Comparison of ENCODE assay signal across 8 mouse cellular contexts in genomic region chr4:56864016-56864415, GRCm38 (mm10). TPM values are rescaled to one million over a fixed set of nuclear protein-coding genes. Genes with fewer than 3 reads are reported as not detected.
DNase-seq lines count a peak whose midpoint lies in the region; ATAC-seq lines count a peak whose summit lies in the region.

No protein-coding gene starts in this region.

- peaks cover 35% of the 10 kb centered on the region for H3K4me1 ChIP-seq in heart, embryonic 13.5 days
- H3K4me1 ChIP-seq in intestine, embryonic 14.5 days (replicated peaks; ENCODE audit: control insufficient read depth, insufficient read depth, low read length) = peaks cover 6% of the 10 kb centered on the region
- peaks cover 15% of the 10 kb centered on the region for H3K4me1 ChIP-seq in midbrain, embryonic 13.5 days (replicated peaks)

- H3K36me3 ChIP-seq in heart, embryonic 13.5 days = peaks cover under 1% of the 10 kb centered on the region; the same call in 1 of the 2 replicates
- H3K36me3 ChIP-seq in intestine, embryonic 14.5 days (ENCODE audit: control insufficient read depth, insufficient read depth, low read length) = no peaks in the 10 kb centered on the region
- no peaks in the 10 kb centered on the region for H3K36me3 ChIP-seq in midbrain, embryonic 13.5 days

- no peaks in the 10 kb centered on the region for H3K27me3 ChIP-seq in heart, embryonic 13.5 days (replicated peaks)
- H3K27me3 ChIP-seq in intestine, embryonic 14.5 days (replicated peaks; ENCODE audit: control insufficient read depth, insufficient read depth, low read length) = no peaks in the 10 kb centered on the region
- H3K27me3 ChIP-seq in midbrain, embryonic 13.5 days = no peaks in the 10 kb centered on the region

- DNase-seq in heart, adult 18-20 months = no peak
- peak; percentile 42 for DNase-seq in 416B (ENCODE audit: low read depth)
- peak; percentile 44 for DNase-seq in cerebellum, adult 8-10 months
- DNase-seq in intestine, embryonic 14.5 days (ENCODE audit: low spot score) = no peak
- no peak for DNase-seq in embryo, embryonic 10 days (ENCODE audit: low spot score)
- DNase-seq in urinary bladder, postnatal 4 days (ENCODE audit: low spot score in 2 of 2) = no peak

- H3K4me2 ChIP-seq in heart, embryonic 13.5 days = peak overlapping the region; percentile 93
- H3K4me2 ChIP-seq in intestine, embryonic 14.5 days (ENCODE audit: low read length) = peak overlapping the region; percentile 70
- H3K4me2 ChIP-seq in midbrain, embryonic 13.5 days (replicated peaks) = peak overlapping the region; percentile 82

- no peaks in the 10 kb centered on the region for H3K9me3 ChIP-seq in heart, embryonic 13.5 days
- no peaks in the 10 kb centered on the region for H3K9me3 ChIP-seq in intestine, embryonic 14.5 days (ENCODE audit: control insufficient read depth, low read length)
- no peaks in the 10 kb centered on the region for H3K9me3 ChIP-seq in midbrain, embryonic 13.5 days

- WGBS in heart, embryonic 13.5 days = 33% methylated on average over 4 of the region's 4 CpGs
- 46% methylated on average over 4 of the region's 4 CpGs for WGBS in intestine, embryonic 14.5 days
- 46% methylated on average over 4 of the region's 4 CpGs for WGBS in midbrain, embryonic 13.5 days

- H3K9ac ChIP-seq in heart, embryonic 13.5 days = peak overlapping the region; percentile 90
- H3K9ac ChIP-seq in intestine, embryonic 14.5 days (ENCODE audit: low read length) = peak overlapping the region; percentile 60
- H3K9ac ChIP-seq in midbrain, embryonic 13.5 days (replicated peaks) = peak overlapping the region; percentile 90

- peak overlapping the region; percentile 90 for H3K4me3 ChIP-seq in heart, embryonic 13.5 days
- H3K4me3 ChIP-seq in intestine, embryonic 14.5 days (ENCODE audit: low read depth, low read length) = peak overlapping the region; percentile 72
- peak overlapping the region; percentile 90 for H3K4me3 ChIP-seq in midbrain, embryonic 13.5 days (replicated peaks)

- no peak for ATAC-seq in heart, embryonic 13.5 days (ENCODE audit: extremely low read depth, insufficient number of reproducible peaks, low FRiP score, low TSS enrichment)
- no peak for ATAC-seq in intestine, embryonic 14.5 days (replicated peaks; ENCODE audit: low FRiP score, low TSS enrichment, low read depth)
- no peak for ATAC-seq in midbrain, embryonic 13.5 days

- H3K27ac ChIP-seq in heart, embryonic 13.5 days (replicated peaks) = peak overlapping the region; percentile 92
- no peak overlapping the region for H3K27ac ChIP-seq in intestine, embryonic 14.5 days (ENCODE audit: low read depth)
- H3K27ac ChIP-seq in midbrain, embryonic 13.5 days = no peak overlapping the region

RNA-seq across cellular contexts. Expression of gene Ctnnal1, which starts 1.0 kb away (rescaled TPM):
- 18.5 and 18.8 TPM in 2 replicates for polyA plus RNA-seq in heart, embryonic 13.5 days (2015; fragmentation: Nextera tagmentation; extraction: Ambion mirVana)
- total RNA-seq in heart, adult 18-20 months (2021) = 10 to 100 TPM; 24.8 to 37.8 TPM
- polyA plus RNA-seq in intestine, embryonic 14.5 days (2014; fragmentation: Nextera tagmentation; extraction: Ambion mirVana) = 29.7 and 30.4 TPM in 2 replicates
- polyA plus RNA-seq in midbrain, embryonic 13.5 days (2015; fragmentation: Nextera tagmentation; extraction: Ambion mirVana) = 17.1 and 18.6 TPM in 2 replicates

Comparison
In these comparisons a context has a peak if more than half of its experiments do, and no peak if none do; other contexts are left out.
1. DNase-seq: peak in 416B (single experiment) and cerebellum, adult 8-10 months (single experiment); none in heart, adult 18-20 months (0 of 2), intestine, embryonic 14.5 days (single experiment), embryo, embryonic 10 days (single experiment) and urinary bladder, postnatal 4 days (0 of 2).
2. Peak in every context shown above with its lines, with median percentiles within 50 percentile points of each other: H3K4me2 ChIP-seq, H3K4me3 ChIP-seq and H3K9ac ChIP-seq.